Mouse (Mus musculus): ENCODE results near the gene Fanca. TPM values are rescaled to one million over a fixed set of nuclear protein-coding genes. Genes with fewer than 3 reads are reported as not detected.

Gene Fanca
- total and polyA plus RNA-seq, 3 experiments = 21.9 to 57.8 (median 39.2) TPM

DNA sequence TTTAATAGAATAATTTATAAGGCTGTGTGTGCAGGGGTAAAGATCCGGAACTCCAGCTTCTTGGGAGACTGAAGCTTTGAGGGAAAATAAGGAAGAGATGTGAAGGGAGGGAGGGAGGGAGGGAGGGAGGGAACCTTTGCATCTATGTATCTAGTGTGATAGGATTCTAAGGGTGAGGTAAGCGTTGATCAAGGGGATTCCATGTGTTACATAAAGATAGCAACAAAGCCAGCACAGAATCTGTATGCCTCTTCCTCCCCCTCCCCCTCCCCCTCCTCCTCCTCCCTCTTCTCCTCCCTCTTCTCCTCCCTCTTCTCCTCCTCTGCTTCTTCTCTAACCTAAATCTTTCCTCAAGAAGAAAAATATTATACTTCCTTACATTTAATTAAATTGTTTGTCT, 28.9 kb upstream of the Fanca start:
- Histone ChIP-seq H3K36me3 (replicated peaks in 1 of 2; ENCODE audit: control insufficient read depth in 1 of 2, insufficient read depth in 1 of 2, low read length in 1 of 2) (no peaks in the 10 kb centered on the region), H3K27ac (ENCODE audit: insufficient read depth, low read depth) (no peak overlapping the region), H3K4me1 (ENCODE audit: control insufficient read depth in 1 of 2, insufficient read depth in 2 of 2) (peaks cover 10 to 35% of the 10 kb centered on the region in 2 experiments), H3K4me2 (ENCODE audit: insufficient read depth, low read depth, poor library complexity, severe bottlenecking) (no peak overlapping the region), H3K4me3 (replicated peaks in 1 of 3; ENCODE audit: low read depth in 2 of 3, low read length in 2 of 3, poor library complexity in 1 of 3) (no peak overlapping the region), H3K9ac (ENCODE audit: insufficient read depth, low read depth) (no peak overlapping the region), H3K27me3 (replicated peaks) (no peaks in the 10 kb centered on the region), H3K9me3 (replicated peaks; ENCODE audit: low read length) (no peaks in the 10 kb centered on the region), H3K79me2 (replicated peaks; ENCODE audit: control insufficient read depth, extremely low read depth, insufficient read depth, poor library complexity, severe bottlenecking) (no peaks in the 10 kb centered on the region)
- TF ChIP-seq USF2 (conservative IDR thresholded peaks at IDR 0.05; ENCODE audit: low read depth, low read length) (no peak), RAD21 (IDR thresholded peaks at IDR 0.05; ENCODE audit: low read depth, low read length) (no peak), ELF1 (IDR thresholded peaks at IDR 0.05; ENCODE audit: low read depth, low read length) (no peak), KAT2A (IDR thresholded peaks at IDR 0.05; ENCODE audit: insufficient replicate concordance, low read length) (no peak), MAX (IDR thresholded peaks at IDR 0.05; ENCODE audit: low read length) (no peak), MXI1 (IDR thresholded peaks at IDR 0.05; ENCODE audit: low read depth, low read length) (no peak), CHD2 (IDR thresholded peaks at IDR 0.05; ENCODE audit: low read length) (no peak), ETS1 (conservative IDR thresholded peaks at IDR 0.05; ENCODE audit: low read depth, low read length) (no peak), JUND (conservative IDR thresholded peaks at IDR 0.05; ENCODE audit: low read depth, low read length) (no peak), MAZ (IDR thresholded peaks at IDR 0.05; ENCODE audit: low read depth, low read length) (no peak), GABPA (IDR thresholded peaks at IDR 0.05; ENCODE audit: insufficient replicate concordance, low read depth, low read length) (no peak), CHD1 (IDR thresholded peaks at IDR 0.05; ENCODE audit: low read depth, low read length) (no peak), ZC3H11A (IDR thresholded peaks at IDR 0.05; ENCODE audit: low read depth, low read length) (no peak), ZNF384 (IDR thresholded peaks at IDR 0.05; ENCODE audit: low read depth, low read length) (no peak)
- dilution Hi-C loops (cut with MboI; ENCODE audit: extremely low pct_ligation_motif_present, extremely low pct_unique_long_range_greater_than_20kb, low sequenced_read_pairs) (no loop called here), in situ Hi-C loops (cut with MboI; ENCODE audit: low pct_ligation_motif_present, low pct_unique_long_range_greater_than_20kb, low sequenced_read_pairs) (no loop called here)
- DNase-seq (ENCODE audit: extremely low read depth) = no peak

DNA sequence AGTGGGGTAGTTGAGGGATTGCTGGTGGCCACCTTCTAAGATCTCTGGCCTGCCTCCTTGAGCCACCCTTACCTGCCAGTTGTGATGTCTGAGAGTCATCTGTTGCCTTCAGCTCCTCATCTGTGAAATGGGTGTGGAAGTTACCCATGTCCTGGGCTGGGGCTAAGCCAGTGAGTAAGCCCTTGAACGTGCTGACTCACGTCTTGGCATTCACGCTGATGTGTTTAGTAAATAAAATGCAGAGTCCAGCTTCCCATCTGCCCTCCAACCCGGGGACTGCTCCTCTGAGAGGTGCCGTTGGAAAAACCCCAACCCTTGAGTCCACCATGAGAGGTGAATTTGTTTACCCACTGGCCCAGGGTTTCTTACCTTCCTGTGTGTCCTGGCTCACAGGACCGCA, 27.5 kb upstream of the Fanca start:
- dilution Hi-C loops (cut with MboI; ENCODE audit: extremely low pct_ligation_motif_present, extremely low pct_unique_long_range_greater_than_20kb, low sequenced_read_pairs) (no loop called here), in situ Hi-C loops (cut with MboI; ENCODE audit: low pct_ligation_motif_present, low pct_unique_long_range_greater_than_20kb, low sequenced_read_pairs) (no loop called here)
- Histone ChIP-seq H3K4me1 (ENCODE audit: control insufficient read depth in 1 of 2, insufficient read depth in 2 of 2) (peaks cover 10 to 40% of the 10 kb centered on the region in 2 experiments), H3K9me3 (replicated peaks; ENCODE audit: low read length) (no peaks in the 10 kb centered on the region), H3K79me2 (replicated peaks; ENCODE audit: control insufficient read depth, extremely low read depth, insufficient read depth, poor library complexity, severe bottlenecking) (no peaks in the 10 kb centered on the region), H3K9ac (ENCODE audit: insufficient read depth, low read depth) (no peak overlapping the region), H3K27ac (ENCODE audit: insufficient read depth, low read depth) (no peak overlapping the region), H3K27me3 (replicated peaks) (no peaks in the 10 kb centered on the region), H3K36me3 (replicated peaks in 1 of 2; ENCODE audit: control insufficient read depth in 1 of 2, insufficient read depth in 1 of 2, low read length in 1 of 2) (no peaks in the 10 kb centered on the region), H3K4me2 (ENCODE audit: insufficient read depth, low read depth, poor library complexity, severe bottlenecking) (no peak overlapping the region), H3K4me3 (replicated peaks in 1 of 3; ENCODE audit: low read depth in 2 of 3, low read length in 2 of 3, poor library complexity in 1 of 3) (no peak overlapping the region)
- TF ChIP-seq RCOR1 (conservative IDR thresholded peaks at IDR 0.05; ENCODE audit: low read depth, low read length) = no peak
- no peak for TF ChIP-seq CTCF (conservative IDR thresholded peaks at IDR 0.05 in 1 of 2, IDR thresholded peaks at IDR 0.05 in 1 of 2; ENCODE audit: low read depth in 2 of 2, low read length in 2 of 2)
- TF ChIP-seq TCF12 (IDR thresholded peaks at IDR 0.05; ENCODE audit: low read depth, low read length) = no peak
- DNase-seq (ENCODE audit: extremely low read depth) = no peak
